Mouse (Mus musculus) induced T-regulatory cell, adult 2 months (primary cell): Measurements from ENCODE around the gene Akap6.

ENCODE experiments used
- DNase-seq: peaks from one replicate; pipeline ENCODE4 v3.0.0-alpha.2; 2012; ENCODE audit warnings: low read depth

Gene Akap6

GRCm38 (mm10) chr12:53042739-53043138, 343.6 kb downstream of the Akap6 start:
- peak; percentile 31 for DNase-seq

- no peak for DNase-seq
Measured at GRCm38 (mm10) chr12:53057606-53058005, 358.4 kb downstream of the Akap6 start.

GRCm38 (mm10) chr12:53060903-53061302, 361.7 kb downstream of the Akap6 start:
- no peak for DNase-seq

GRCm38 (mm10) chr12:53061466-53062124, 362.4 kb downstream of the Akap6 start:
- no peak for DNase-seq

GRCm38 (mm10) chr12:53063003-53063402, 363.8 kb downstream of the Akap6 start:
- no peak for DNase-seq

- no peak for DNase-seq
Measured at GRCm38 (mm10) chr12:53064241-53064760, 365.1 kb downstream of the Akap6 start.

GRCm38 (mm10) chr12:53065031-53065785, 366.0 kb downstream of the Akap6 start:
- DNase-seq, result no peak

GRCm38 (mm10) chr12:53066321-53066720, 367.1 kb downstream of the Akap6 start:
- DNase-seq, result no peak

- no peak for DNase-seq
Measured at GRCm38 (mm10) chr12:53070907-53071306, 371.7 kb downstream of the Akap6 start.

- no peak for DNase-seq
Measured at GRCm38 (mm10) chr12:53076595-53077400, 377.6 kb downstream of the Akap6 start.

- DNase-seq, result no peak
Measured at GRCm38 (mm10) chr12:53085789-53086188, 386.6 kb downstream of the Akap6 start.

GRCm38 (mm10) chr12:53112276-53112675, 413.1 kb downstream of the Akap6 start:
- no peak for DNase-seq

GRCm38 (mm10) chr12:53119352-53119751, 420.2 kb downstream of the Akap6 start:
- no peak for DNase-seq

GRCm38 (mm10) chr12:53124131-53124530, 424.9 kb downstream of the Akap6 start:
- DNase-seq, result no peak

GRCm38 (mm10) chr12:53124696-53125095, 425.5 kb downstream of the Akap6 start:
- no peak for DNase-seq

GRCm38 (mm10) chr12:53125286-53125685, 426.1 kb downstream of the Akap6 start:
- no peak for DNase-seq

- DNase-seq, result no peak
Measured at GRCm38 (mm10) chr12:53134196-53134595, 435.0 kb downstream of the Akap6 start.

GRCm38 (mm10) chr12:53137331-53137730, 438.1 kb downstream of the Akap6 start:
- DNase-seq, result no peak

- no peak for DNase-seq
Measured at GRCm38 (mm10) chr12:53144122-53144695, 445.0 kb downstream of the Akap6 start.

- no peak for DNase-seq
Measured at GRCm38 (mm10) chr12:53144760-53145159, 445.6 kb downstream of the Akap6 start.

GRCm38 (mm10) chr12:53145516-53145915, 446.3 kb downstream of the Akap6 start:
- no peak for DNase-seq

- no peak for DNase-seq
Measured at GRCm38 (mm10) chr12:53146460-53147050, 447.4 kb downstream of the Akap6 start.
